Mouse (Mus musculus) hindbrain, embryonic 12.5 days (tissue): ENCODE measurements around the gene Inpp5f. TPM values are rescaled to one million over a fixed set of nuclear protein-coding genes. Genes with fewer than 3 reads are reported as not detected.

Source experiments
- ATAC-seq: fragments of 200-750 bp; cut with Nextera tagmentation; 2 replicates; pipeline ENCODE4 v1.8.0; 2017; ENCODE audit warnings: moderate TSS enrichment; ENCODE audit not compliant: low FRiP score
- H3K27ac ChIP-seq: fragments of 300-500 bp; sonication (generic); 2 replicates; pipeline ENCODE4 v1.5.1; 2016; ENCODE audit warnings: mild to moderate bottlenecking
- H3K27me3 ChIP-seq: fragments of 300-500 bp; sonication (generic); 2 replicates; pipeline ENCODE4 v1.6.1; 2016; ENCODE audit warnings: mild to moderate bottlenecking
- H3K36me3 ChIP-seq: fragments of 300-500 bp; sonication (generic); 2 replicates; pipeline ENCODE4 v1.6.1; 2016; ENCODE audit warnings: mild to moderate bottlenecking
- H3K4me1 ChIP-seq: fragments of 300-500 bp; sonication (generic); 2 replicates; pipeline ENCODE4 v1.6.1; 2016
- H3K4me2 ChIP-seq: fragments of 300-500 bp; sonication (generic); replicated peaks from 2 replicates; pipeline ENCODE4 v1.6.1; 2016; ENCODE audit warnings: mild to moderate bottlenecking
- H3K4me3 ChIP-seq: fragments of 300-500 bp; sonication (generic); 2 replicates; pipeline ENCODE4 v1.5.1; 2016; ENCODE audit warnings: mild to moderate bottlenecking
- H3K9ac ChIP-seq: fragments of 300-500 bp; sonication (generic); 2 replicates; pipeline ENCODE4 v1.6.1; 2016; ENCODE audit warnings: mild to moderate bottlenecking, moderate library complexity
- H3K9me3 ChIP-seq: fragments of 300-500 bp; sonication (generic); replicated peaks from 2 replicates; pipeline ENCODE4 v1.6.1; 2016; ENCODE audit warnings: mild to moderate bottlenecking
- WGBS: fragments of 180-500 bp; shearing (Covaris S2); methylation state at CpG from one replicate; pipeline ENCODE4 v1.1.7; 2016; 5-methylcytosine and 5-hydroxymethylcytosine counted together
- polyA plus RNA-seq: library from polyadenylated mRNA; unstranded; fragments of >200 nt; fragmentation: Nextera tagmentation; extraction: Ambion mirVana; gene quantifications from 2 replicates; pipeline ENCODE4 v1.2.1, GENCODE M21; 2016

Inpp5f gene
- polyA plus RNA-seq, 1 experiment from 2014 or later, result 140 TPM

- Histone ChIP-seq H3K36me3 (no peaks in the 10 kb centered on the region), H3K27ac (no peak overlapping the region), H3K9me3 (no peaks in the 10 kb centered on the region), H3K4me3 (no peak overlapping the region), H3K4me2 (no peak overlapping the region), H3K4me1 (0 out of 2 replicates have a peak, but pooled peaks cover under 1% of the 10 kb centered on the region), H3K27me3 (no peaks in the 10 kb centered on the region), H3K9ac (no peak overlapping the region)
- whole genome bisulfite sequencing, result 93% methylated on average over 1 of the region's 1 CpGs
- no peak for ATAC-seq
Measured at GRCm38 (mm10) chr7:128627723-128628122, 16.6 kb downstream of the Inpp5f start.

DNA sequence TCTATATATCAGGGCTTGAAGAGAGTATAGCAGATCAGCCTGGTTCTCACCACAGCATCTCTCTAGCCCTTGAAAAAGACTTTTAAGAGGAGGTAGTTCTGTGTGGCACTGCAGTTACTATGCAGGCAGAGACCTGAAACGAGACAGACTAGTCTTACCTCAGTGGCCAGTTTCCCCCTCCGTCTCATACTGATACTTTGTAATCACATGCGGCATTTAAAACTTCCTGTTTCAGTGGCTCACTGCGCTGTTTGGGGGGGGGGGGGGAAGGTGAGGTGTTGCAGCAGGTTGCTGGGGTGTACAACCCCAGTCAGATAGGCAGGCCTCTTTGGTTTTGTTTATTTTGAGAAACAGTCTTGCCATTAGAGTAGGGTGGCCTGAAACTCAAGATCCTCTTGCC, 22.0 kb downstream of the Inpp5f start:
- WGBS, result 82% methylated on average over 4 of the region's 4 CpGs
- H3K4me1 ChIP-seq, result no peaks in the 10 kb centered on the region
- H3K9me3 ChIP-seq, result no peaks in the 10 kb centered on the region
- H3K4me2 ChIP-seq, result no peak overlapping the region
- no peak for ATAC-seq
- H3K4me3 ChIP-seq, result no peak overlapping the region
- 0 out of 2 replicates have a peak, but pooled peaks cover 3% of the 10 kb centered on the region for H3K36me3 ChIP-seq
- no peaks in the 10 kb centered on the region for H3K27me3 ChIP-seq
- H3K27ac ChIP-seq, result no peak overlapping the region
- no peak overlapping the region for H3K9ac ChIP-seq

GRCm38 (mm10) chr7:128639925-128640485, 28.9 kb downstream of the Inpp5f start:
- no peaks in the 10 kb centered on the region for H3K9me3 ChIP-seq
- H3K4me2 ChIP-seq, result no peak overlapping the region
- no peak overlapping the region for H3K27ac ChIP-seq
- WGBS, result 86% methylated on average over 5 of the region's 5 CpGs
- no peaks in the 10 kb centered on the region for H3K27me3 ChIP-seq
- no peak overlapping the region for H3K4me3 ChIP-seq
- H3K4me1 ChIP-seq, result no peaks in the 10 kb centered on the region
- H3K36me3 ChIP-seq, result 0 out of 2 replicates have a peak, but pooled peaks cover 3% of the 10 kb centered on the region
- H3K9ac ChIP-seq, result no peak overlapping the region
- no peak for ATAC-seq

DNA sequence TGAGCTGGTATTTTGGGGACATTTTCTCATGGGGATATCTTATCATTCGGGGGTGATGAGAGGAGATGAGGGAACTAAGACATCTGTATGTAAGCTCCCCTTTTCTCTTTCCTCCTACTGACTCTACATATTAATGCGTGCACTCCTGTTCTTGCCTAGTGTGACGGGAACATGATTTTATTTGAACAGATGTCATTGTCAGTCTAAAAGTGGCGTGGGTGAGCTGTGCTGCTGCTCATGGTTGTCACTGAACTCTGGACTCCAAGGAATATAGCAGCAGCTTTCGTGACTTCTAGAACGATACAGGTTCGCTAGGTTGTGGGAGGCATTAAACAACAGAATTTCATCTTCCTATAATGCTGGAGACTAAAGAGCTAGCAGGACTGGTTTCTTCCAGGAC, 30.4 kb downstream of the Inpp5f start:
- WGBS, result 89% methylated on average over 7 of the region's 7 CpGs
- Histone ChIP-seq H3K4me3 (no peak overlapping the region), H3K9me3 (no peaks in the 10 kb centered on the region), H3K27me3 (no peaks in the 10 kb centered on the region), H3K4me1 (no peaks in the 10 kb centered on the region), H3K36me3 (0 out of 2 replicates have a peak, but pooled peaks cover 3% of the 10 kb centered on the region), H3K9ac (no peak overlapping the region), H3K27ac (no peak overlapping the region), H3K4me2 (no peak overlapping the region)
- no peak for ATAC-seq

DNA sequence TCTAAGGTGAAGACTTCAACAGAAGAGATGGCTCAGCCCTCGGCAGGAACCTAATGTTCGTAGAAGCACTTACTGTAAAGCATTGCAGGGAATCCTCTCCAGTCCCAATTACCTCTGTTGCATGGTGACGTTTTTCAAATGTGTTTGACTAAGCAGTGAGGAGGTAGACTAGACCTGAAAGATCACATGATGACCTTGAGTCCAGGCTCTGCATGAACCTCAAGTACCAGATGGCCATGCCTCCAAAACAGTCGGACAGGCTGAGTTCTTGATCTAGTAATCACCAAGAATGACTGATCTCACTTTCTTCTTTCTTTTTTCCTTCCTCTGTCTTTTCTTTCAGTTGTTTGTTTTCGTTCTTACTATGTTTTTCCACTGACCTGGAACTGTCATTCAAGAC, 31.3 kb downstream of the Inpp5f start:
- Histone ChIP-seq H3K9me3 (no peaks in the 10 kb centered on the region), H3K4me2 (no peak overlapping the region), H3K27ac (no peak overlapping the region), H3K36me3 (no peaks in the 10 kb centered on the region), H3K4me1 (no peaks in the 10 kb centered on the region), H3K9ac (no peak overlapping the region), H3K4me3 (no peak overlapping the region), H3K27me3 (no peaks in the 10 kb centered on the region)
- 71% methylated on average over 5 of the region's 5 CpGs for WGBS
- no peak for ATAC-seq

- Histone ChIP-seq H3K27me3 (no peaks in the 10 kb centered on the region), H3K9me3 (no peaks in the 10 kb centered on the region), H3K36me3 (no peaks in the 10 kb centered on the region), H3K4me3 (no peak overlapping the region), H3K4me1 (no peaks in the 10 kb centered on the region), H3K9ac (no peak overlapping the region), H3K4me2 (no peak overlapping the region), H3K27ac (no peak overlapping the region)
- 63% methylated on average over 1 of the region's 1 CpGs for WGBS
- ATAC-seq, result no peak
Measured at GRCm38 (mm10) chr7:128656970-128657369, 45.8 kb downstream of the Inpp5f start.

DNA sequence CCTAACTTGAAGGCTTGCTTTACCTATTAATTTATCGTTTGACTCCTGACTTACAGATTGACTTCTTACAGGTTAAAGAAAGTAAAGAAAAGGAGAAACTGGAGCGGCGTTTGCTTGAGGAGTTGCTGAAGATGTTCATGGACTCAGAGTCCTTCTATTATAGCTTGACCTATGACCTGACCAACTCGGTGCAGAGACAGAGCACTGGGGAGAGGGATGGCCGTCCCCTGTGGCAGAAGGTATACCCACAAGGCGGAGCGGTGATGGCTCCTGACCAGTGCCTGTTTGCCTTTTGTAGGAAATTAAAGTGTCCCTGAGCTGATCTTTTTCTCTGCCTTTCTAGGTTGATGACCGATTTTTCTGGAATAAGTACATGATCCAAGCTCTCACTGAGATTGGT, 52.8 kb downstream of the Inpp5f start:
- no peaks in the 10 kb centered on the region for H3K4me1 ChIP-seq
- no peak overlapping the region for H3K9ac ChIP-seq
- H3K9me3 ChIP-seq, result no peaks in the 10 kb centered on the region
- 83% methylated on average over 8 of the region's 8 CpGs for WGBS
- no peak overlapping the region for H3K4me2 ChIP-seq
- no peaks in the 10 kb centered on the region for H3K27me3 ChIP-seq
- no peak for ATAC-seq
- H3K27ac ChIP-seq, result no peak overlapping the region
- H3K36me3 ChIP-seq, result peaks cover 11% of the 10 kb centered on the region; the same call in 1 of the 2 replicates
- H3K4me3 ChIP-seq, result no peak overlapping the region

- no peaks in the 10 kb centered on the region for H3K27me3 ChIP-seq
- no peak overlapping the region for H3K27ac ChIP-seq
- 86% methylated on average over 11 of the region's 11 CpGs for WGBS
- no peak overlapping the region for H3K9ac ChIP-seq
- H3K4me1 ChIP-seq, result no peaks in the 10 kb centered on the region
- peaks cover 11% of the 10 kb centered on the region; the same call in 1 of the 2 replicates for H3K36me3 ChIP-seq
- H3K9me3 ChIP-seq, result no peaks in the 10 kb centered on the region
- H3K4me3 ChIP-seq, result no peak overlapping the region
- no peak for ATAC-seq
- no peak overlapping the region for H3K4me2 ChIP-seq
Measured at GRCm38 (mm10) chr7:128664861-128665377, 53.8 kb downstream of the Inpp5f start.

DNA sequence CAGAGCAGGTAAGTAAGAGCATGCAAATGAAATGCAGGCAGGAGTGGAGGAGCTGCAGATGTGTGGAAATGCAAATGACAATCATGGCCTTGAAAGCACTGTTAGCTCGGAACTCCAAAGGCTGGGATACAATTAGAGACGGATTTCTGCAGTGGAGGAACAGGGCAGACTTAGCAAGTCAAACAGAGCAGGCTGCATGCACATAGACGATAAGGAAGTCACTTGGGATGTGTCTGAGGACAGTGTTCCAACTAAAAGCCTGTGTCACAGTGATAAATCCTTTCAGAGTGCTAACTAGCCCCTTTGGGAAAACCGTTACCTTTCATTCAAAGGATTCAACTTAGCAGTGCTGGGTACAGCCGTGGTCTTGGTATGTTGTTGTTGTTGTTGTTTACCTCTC, 56.7 kb downstream of the Inpp5f start:
- H3K4me2 ChIP-seq, result no peak overlapping the region
- H3K27me3 ChIP-seq, result no peaks in the 10 kb centered on the region
- H3K9ac ChIP-seq, result no peak overlapping the region
- no peak overlapping the region for H3K4me3 ChIP-seq
- H3K9me3 ChIP-seq, result no peaks in the 10 kb centered on the region
- peaks cover 8% of the 10 kb centered on the region for H3K4me1 ChIP-seq
- 58% methylated on average over 5 of the region's 5 CpGs for WGBS
- H3K27ac ChIP-seq, result peak overlapping the region; percentile 5; the same call in 1 of the 2 replicates
- peaks cover 11% of the 10 kb centered on the region; the same call in 1 of the 2 replicates for H3K36me3 ChIP-seq
- ATAC-seq, result no peak

DNA sequence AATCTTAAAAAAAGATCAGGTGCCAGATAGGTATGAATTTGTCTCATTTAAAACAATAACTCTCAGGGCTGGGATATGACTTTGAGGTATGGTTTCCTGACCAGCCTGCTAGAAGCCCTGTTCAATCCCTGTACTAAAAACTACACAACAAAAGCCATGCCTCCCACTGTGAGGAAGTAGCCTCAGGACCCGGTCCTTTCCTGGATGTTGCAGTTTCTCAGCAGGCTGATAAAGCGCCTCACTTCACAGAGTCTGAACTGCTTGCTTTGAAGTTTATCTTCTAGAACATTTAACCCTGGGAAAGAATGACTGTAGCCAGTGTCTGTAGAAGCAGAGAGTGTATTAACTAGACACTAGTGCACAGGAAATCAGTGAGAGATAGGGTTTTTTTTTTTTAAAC, 57.7 kb downstream of the Inpp5f start:
- Histone ChIP-seq H3K4me1 (peaks cover 18% of the 10 kb centered on the region), H3K9ac (no peak overlapping the region), H3K36me3 (peaks cover 11% of the 10 kb centered on the region; the same call in 1 of the 2 replicates), H3K4me3 (no peak overlapping the region), H3K27ac (no peak overlapping the region), H3K4me2 (no peak overlapping the region), H3K27me3 (no peaks in the 10 kb centered on the region), H3K9me3 (no peaks in the 10 kb centered on the region)
- WGBS, result 39% methylated on average over 2 of the region's 2 CpGs
- ATAC-seq, result no peak

DNA sequence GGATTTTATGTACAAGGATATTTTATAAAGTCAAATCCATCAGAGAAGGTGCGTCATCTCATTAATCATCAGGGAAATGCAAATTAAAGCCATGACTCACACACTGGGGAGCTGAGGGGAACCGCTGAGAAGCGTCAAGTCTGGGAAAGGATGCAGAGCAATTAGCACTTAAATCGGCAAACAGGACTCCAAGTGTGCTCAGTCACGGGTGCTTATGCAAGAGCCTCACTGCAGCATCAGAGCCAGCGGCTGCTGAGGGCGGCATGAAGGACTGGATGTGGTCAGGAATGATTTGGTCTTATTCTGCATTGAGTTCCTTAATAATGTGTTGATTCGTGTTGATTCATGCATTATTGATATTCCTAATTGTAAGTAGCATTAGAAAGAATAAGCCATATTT, 60.8 kb downstream of the Inpp5f start:
- Histone ChIP-seq H3K27me3 (no peaks in the 10 kb centered on the region), H3K9ac (no peak overlapping the region), H3K27ac (peak overlapping the region; percentile 87), H3K36me3 (peaks cover 6% of the 10 kb centered on the region), H3K9me3 (no peaks in the 10 kb centered on the region), H3K4me2 (peak overlapping the region; percentile 40), H3K4me3 (no peak overlapping the region), H3K4me1 (peaks cover 18% of the 10 kb centered on the region)
- ATAC-seq, result peak; percentile 84
- WGBS, result 7% methylated on average over 8 of the region's 8 CpGs

DNA sequence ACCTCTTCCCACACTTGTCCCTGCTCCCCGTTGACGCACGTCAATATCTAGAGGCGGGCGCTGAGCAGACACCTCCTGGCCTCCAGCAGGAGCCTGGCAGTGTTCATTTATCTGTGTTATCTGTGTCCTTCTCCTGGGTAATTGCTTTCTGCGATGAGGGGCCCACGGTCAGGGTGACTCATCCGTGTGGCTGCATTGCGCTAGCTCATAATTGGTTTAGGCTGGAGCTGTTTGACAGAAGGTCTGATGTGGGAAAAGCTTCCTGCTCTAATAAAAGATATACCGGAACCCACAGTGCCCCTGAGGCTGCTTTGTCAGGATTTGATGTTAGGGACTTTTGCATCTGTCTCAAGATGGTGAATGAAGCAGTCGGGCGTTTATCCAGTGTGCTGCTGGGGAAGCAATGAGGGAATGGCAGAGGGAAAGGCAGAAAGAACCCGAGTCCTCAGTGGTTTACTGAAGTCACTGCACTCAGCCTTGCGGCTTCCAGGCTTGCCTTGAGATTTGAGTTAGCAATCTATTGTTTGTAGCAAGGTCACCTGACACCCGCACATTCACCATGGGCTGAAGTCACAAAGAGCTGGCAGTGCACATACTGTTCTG, 61.4 kb downstream of the Inpp5f start:
- H3K27me3 ChIP-seq, result no peaks in the 10 kb centered on the region
- H3K36me3 ChIP-seq, result peaks cover 7% of the 10 kb centered on the region
- 8% methylated on average over 15 of the region's 15 CpGs for WGBS
- ATAC-seq, result peak; percentile 90
- peaks cover 18% of the 10 kb centered on the region for H3K4me1 ChIP-seq
- no peaks in the 10 kb centered on the region for H3K9me3 ChIP-seq
- peak overlapping the region; percentile 7; the same call in 1 of the 2 replicates for H3K4me3 ChIP-seq
- H3K4me2 ChIP-seq, result peak overlapping the region; percentile 40
- H3K9ac ChIP-seq, result 0 out of 2 replicates have a peak overlapping the region, but pooled peaks have one; percentile 23
- peak overlapping the region; percentile 87 for H3K27ac ChIP-seq

GRCm38 (mm10) chr7:128678546-128678945, 67.4 kb downstream of the Inpp5f start:
- H3K4me3 ChIP-seq, result no peak overlapping the region
- no peaks in the 10 kb centered on the region; the same call in 1 of the 2 replicates for H3K9me3 ChIP-seq
- no peaks in the 10 kb centered on the region for H3K27me3 ChIP-seq
- H3K36me3 ChIP-seq, result peaks cover 13% of the 10 kb centered on the region
- 0 out of 2 replicates have a peak, but pooled peaks cover 2% of the 10 kb centered on the region for H3K4me1 ChIP-seq
- no peak for ATAC-seq
- H3K27ac ChIP-seq, result no peak overlapping the region
- 72% methylated on average over 3 of the region's 3 CpGs for WGBS
- H3K4me2 ChIP-seq, result no peak overlapping the region
- H3K9ac ChIP-seq, result no peak overlapping the region
